In genomic region chr3:88407090-88407489, GRCm38 (mm10) we compare ENCODE assay signal across 9 mouse cellular contexts. TPM values are rescaled to one million over a fixed set of nuclear protein-coding genes. Genes with fewer than 3 reads are reported as not detected.
A peak's percentile ranks its signal among the peaks of the same experiment; 100 is the strongest.
DNase-seq lines count a peak whose midpoint lies in the region; ATAC-seq and TF ChIP-seq lines count a peak whose summit lies in the region.
"Had no signal": no experiment of that assay in that cellular context is flagged by ENCODE, and none has a peak within 500 bp of the region (broad histone marks: within the 10 kb centered on the region; RNA-seq: fewer than 3 reads in every experiment).

No protein-coding gene starts in this region.

- no peak for TF ChIP-seq POLR2A in kidney, adult 2 months (IDR thresholded peaks at IDR 0.05; ENCODE audit: low read depth, low read length)

- H3K4me1 ChIP-seq in kidney, adult 2 months (ENCODE audit: control insufficient read depth, insufficient read depth, low read length): peaks cover 5% of the 10 kb centered on the region; the same call in 1 of the 2 replicates
- H3K4me1 ChIP-seq in limb, embryonic 10.5 days: peaks cover 37% of the 10 kb centered on the region

- H3K27me3 ChIP-seq in kidney, adult 2 months (replicated peaks; ENCODE audit: control insufficient read depth, insufficient read depth, low read length): no peaks in the 10 kb centered on the region
- no peaks in the 10 kb centered on the region for H3K27me3 ChIP-seq in limb, embryonic 10.5 days (ENCODE audit: low read depth, poor library complexity, severe bottlenecking)
- H3K27me3 ChIP-seq: limb, embryonic 12.5 days had no signal

- ATAC-seq in monocyte, adult 5-6 weeks (replicated peaks; ENCODE audit: insufficient number of reproducible peaks, low FRiP score, low TSS enrichment, poor library complexity, severe bottlenecking): peak; percentile 57

- 1% methylated on average over 2 of the region's 2 CpGs for WGBS in kidney, adult 2 months
- WGBS in limb, embryonic 10.5 days: 7% methylated on average over 2 of the region's 2 CpGs

- H3K4me3 ChIP-seq in kidney, adult 2 months (ENCODE audit: insufficient read depth, low read depth, low read length): no peak overlapping the region
- H3K4me3 ChIP-seq in limb, embryonic 10.5 days: no peak overlapping the region
- H3K4me3 ChIP-seq: limb, embryonic 12.5 days had no signal

- no peaks in the 10 kb centered on the region for H3K36me3 ChIP-seq in kidney, adult 2 months (ENCODE audit: control insufficient read depth, insufficient read depth, low read length)
- peaks cover 56% of the 10 kb centered on the region for H3K36me3 ChIP-seq in limb, embryonic 10.5 days

- H3K27ac ChIP-seq in kidney, adult 2 months (ENCODE audit: insufficient read depth, low read depth, low read length): no peak overlapping the region
- no peak overlapping the region for H3K27ac ChIP-seq in limb, embryonic 10.5 days
- H3K27ac ChIP-seq: limb, embryonic 12.5 days had no signal

- peak; percentile 96 for TF ChIP-seq CTCF in kidney, adult 2 months (conservative IDR thresholded peaks at IDR 0.05; ENCODE audit: insufficient read depth, insufficient read length, low read depth, low read length)

- DNase-seq in 416B (ENCODE audit: low read depth) (peak; percentile 93), NIH3T3 (ENCODE audit: low read depth) (peak; percentile 92)
- DNase-seq in cerebellum, postnatal 36 days: peak; percentile 61 to 70
- peak; percentile 19 to 60 for DNase-seq in frontal cortex, postnatal 25 days (ENCODE audit: low spot score in 2 of 2)
- DNase-seq in kidney, adult 2 months: peak; percentile 78
- peak; percentile 65 for DNase-seq in limb, embryonic 10.5 days (ENCODE audit: low spot score)
- peak; percentile 88 for DNase-seq in thymus, postnatal 0 days (ENCODE audit: low spot score)

- no peaks in the 10 kb centered on the region for H3K9me3 ChIP-seq in limb, embryonic 10.5 days (replicated peaks)
- H3K9me3 ChIP-seq: limb, embryonic 12.5 days had no signal

RNA-seq across cellular contexts. Expression of gene Pmf1, which starts 3.0 kb away (rescaled TPM):
- 33.9 and 34.4 TPM in 2 replicates for polyA plus RNA-seq in kidney, adult 2 months (2012; rRNA removed)
- 197 and 220 TPM in 2 replicates for polyA plus RNA-seq in limb, embryonic 10.5 days (2016; fragmentation: Nextera tagmentation; extraction: Ambion mirVana)
- total RNA-seq in monocyte, adult 5-6 weeks (2017): 14.2 to 29.8 TPM (median 14.4 TPM) in 3 replicates
- 144 and 151 TPM in 2 replicates for polyA plus RNA-seq in thymus, postnatal 0 days (2015; fragmentation: Nextera tagmentation; extraction: Ambion mirVana)

RNA-seq across cellular contexts. Expression of gene Slc25a44, which starts 17.8 kb away (rescaled TPM):
- 38.3 and 42.7 TPM in 2 replicates for polyA plus RNA-seq in kidney, adult 2 months (2012; rRNA removed)
- 16.7 and 18.0 TPM in 2 replicates for polyA plus RNA-seq in limb, embryonic 10.5 days (2016; fragmentation: Nextera tagmentation; extraction: Ambion mirVana)
- total RNA-seq in monocyte, adult 5-6 weeks (2017): 11.4 to 19.2 TPM (median 15.5 TPM) in 3 replicates
- 9.6 and 12.3 TPM in 2 replicates for polyA plus RNA-seq in thymus, postnatal 0 days (2015; fragmentation: Nextera tagmentation; extraction: Ambion mirVana)

RNA-seq across cellular contexts. Expression of gene Bglap, which starts 22.8 kb away (rescaled TPM):
- polyA plus RNA-seq in kidney, adult 2 months (2012; rRNA removed): 0.61 TPM in 1 of 2 replicates, not detected in the other
- polyA plus RNA-seq in limb, embryonic 10.5 days (2016; fragmentation: Nextera tagmentation; extraction: Ambion mirVana): 0.79 TPM in 1 of 2 replicates, not detected in the other
- not detected in 3 replicates for total RNA-seq in monocyte, adult 5-6 weeks (2017)
- 0.80 and 1.2 TPM in 2 replicates for polyA plus RNA-seq in thymus, postnatal 0 days (2015; fragmentation: Nextera tagmentation; extraction: Ambion mirVana)
- polyA plus RNA-seq: limb, embryonic 12.5 days had no signal

RNA-seq across cellular contexts. Expression of gene Bglap2, which starts 28.6 kb away (rescaled TPM):
- not detected in 2 replicates for polyA plus RNA-seq in kidney, adult 2 months (2012; rRNA removed)
- polyA plus RNA-seq in limb, embryonic 10.5 days (2016; fragmentation: Nextera tagmentation; extraction: Ambion mirVana): not detected in 2 replicates
- not detected in 3 replicates for total RNA-seq in monocyte, adult 5-6 weeks (2017)
- polyA plus RNA-seq in thymus, postnatal 0 days (2015; fragmentation: Nextera tagmentation; extraction: Ambion mirVana): 0.83 and 1.1 TPM in 2 replicates
- polyA plus RNA-seq: limb, embryonic 12.5 days had no signal

RNA-seq across cellular contexts. Expression of gene Bglap3, which starts 34.5 kb away (rescaled TPM):
- 3.2 and 3.5 TPM in 2 replicates for polyA plus RNA-seq in kidney, adult 2 months (2012; rRNA removed)
- 0.09 and 0.11 TPM in 2 replicates for polyA plus RNA-seq in limb, embryonic 10.5 days (2016; fragmentation: Nextera tagmentation; extraction: Ambion mirVana)
- not detected in 3 replicates for total RNA-seq in monocyte, adult 5-6 weeks (2017)
- polyA plus RNA-seq in thymus, postnatal 0 days (2015; fragmentation: Nextera tagmentation; extraction: Ambion mirVana): 2.6 TPM in 2 replicates

Comparison
In these comparisons a context has a peak if more than half of its experiments do, and no peak if none do; other contexts are left out.
1. DNase-seq: peak in every context shown above with its lines; median percentile 93 in 416B; 92 in NIH3T3; 88 in thymus, postnatal 0 days; 78 in kidney, adult 2 months; 66 in cerebellum, postnatal 36 days; 65 in limb, embryonic 10.5 days; 40 in frontal cortex, postnatal 25 days.